Mouse (Mus musculus) CH12.LX (cell line): ENCODE results near the gene Pax5. TPM values are rescaled to one million over a fixed set of nuclear protein-coding genes. Genes with fewer than 3 reads are reported as not detected.

Experiments
- DNase-seq: peaks from one replicate; pipeline ENCODE4 v3.0.0-alpha.2; 2013; ENCODE audit errors: extremely low read depth
- H3K27ac ChIP-seq: 2 replicates; pipeline ENCODE4 v1.5.1; 2012; ENCODE audit warnings: low read depth, mild to moderate bottlenecking, control low read depth, moderate library complexity; ENCODE audit not compliant: insufficient read depth
- H3K27me3 ChIP-seq: replicated peaks from 2 replicates; pipeline ENCODE3; 2012; ENCODE audit warnings: inconsistent platforms
- H3K36me3 ChIP-seq, 2 experiments: replicated peaks in 1 of 2; 2 replicates each; pipeline versions ENCODE3 to v1.6.1; 2012; ENCODE audit warnings: inconsistent platforms in 1 of 2, low read length in 1 of 2, mild to moderate bottlenecking in 1 of 2, mixed read lengths in 1 of 2, moderate library complexity in 1 of 2; ENCODE audit not compliant: control insufficient read depth in 1 of 2, insufficient read depth in 1 of 2
- H3K4me1 ChIP-seq, 2 experiments: 2 replicates each; pipeline ENCODE4 v1.6.1; 2012; ENCODE audit warnings: inconsistent platforms in 1 of 2, moderate library complexity in 1 of 2; ENCODE audit not compliant: insufficient read depth in 2 of 2, control insufficient read depth in 1 of 2
- H3K4me2 ChIP-seq: 2 replicates; pipeline ENCODE4 v1.6.1; 2012; ENCODE audit warnings: low read depth, mild to moderate bottlenecking, control low read depth; ENCODE audit not compliant: poor library complexity, insufficient read depth, severe bottlenecking
- H3K4me3 ChIP-seq, 3 experiments: fragments of 150-350 bp in 1 of 3; sonication (generic) in 1 of 3; replicated peaks in 1 of 3; 2 replicates each; pipeline versions ENCODE3 to v1.5.1; 2011 to 2012; ENCODE audit warnings: low read depth in 2 of 3, low read length in 2 of 3, mild to moderate bottlenecking in 2 of 3, moderate library complexity in 2 of 3, control low read depth in 1 of 3, improper control_type of control experiment in 1 of 3, inconsistent platforms in 1 of 3, mixed read lengths in 1 of 3; ENCODE audit not compliant: poor library complexity in 1 of 3
- H3K79me2 ChIP-seq: replicated peaks from 2 replicates; pipeline ENCODE4 v1.6.1; 2012; ENCODE audit warnings: mild to moderate bottlenecking, moderate library complexity; ENCODE audit not compliant: control insufficient read depth, poor library complexity, insufficient read depth, severe bottlenecking; ENCODE audit errors: extremely low read depth
- H3K9ac ChIP-seq: 2 replicates; pipeline ENCODE4 v1.6.1; 2012; ENCODE audit warnings: low read depth, mild to moderate bottlenecking, control low read depth, moderate library complexity; ENCODE audit not compliant: insufficient read depth
- H3K9me3 ChIP-seq: replicated peaks from 2 replicates; pipeline ENCODE3; 2012; ENCODE audit warnings: low read length, inconsistent platforms, mixed read lengths
- BHLHE40 ChIP-seq: IDR thresholded peaks from 2 replicates; pipeline ENCODE4 v1.6.1; 2011; ENCODE audit warnings: mild to moderate bottlenecking, low read depth, low read length, improper control_type of control experiment
- CHD1 ChIP-seq: IDR thresholded peaks from 2 replicates; pipeline ENCODE4 v1.6.1; 2012; ENCODE audit warnings: low read depth, low read length, improper control_type of control experiment, inconsistent platforms
- CHD2 ChIP-seq: IDR thresholded peaks from 2 replicates; pipeline ENCODE4 v1.6.1; 2011; ENCODE audit warnings: low read length, improper control_type of control experiment
- E2F4 ChIP-seq: IDR thresholded peaks from 2 replicates; pipeline ENCODE4 v1.6.1; 2011; ENCODE audit warnings: low read depth, low read length, improper control_type of control experiment; ENCODE audit not compliant: insufficient replicate concordance
- GABPA ChIP-seq: IDR thresholded peaks from 2 replicates; pipeline ENCODE4 v1.6.1; 2012; ENCODE audit warnings: low read depth, low read length, improper control_type of control experiment, inconsistent platforms; ENCODE audit not compliant: insufficient replicate concordance
- HCFC1 ChIP-seq: IDR thresholded peaks from 2 replicates; pipeline ENCODE4 v1.6.1; 2012; ENCODE audit warnings: low read depth, mild to moderate bottlenecking, inconsistent platforms, low read length, improper control_type of control experiment
- IRF4 ChIP-seq: IDR thresholded peaks from 2 replicates; pipeline ENCODE4 v1.6.1; 2014; ENCODE audit warnings: low read depth, mild to moderate bottlenecking, inconsistent platforms, low read length, improper control_type of control experiment
- JUND ChIP-seq: conservative IDR thresholded peaks from 2 replicates; pipeline ENCODE4 v1.6.1; 2011; ENCODE audit warnings: low read depth, low read length, improper control_type of control experiment
- MAFK ChIP-seq: IDR thresholded peaks from 2 replicates; pipeline ENCODE4 v1.6.1; 2011; ENCODE audit warnings: low read length, improper control_type of control experiment; ENCODE audit not compliant: insufficient replicate concordance
- NRF1 ChIP-seq: IDR thresholded peaks from 2 replicates; pipeline ENCODE4 v1.6.1; 2014; ENCODE audit warnings: low read depth, mild to moderate bottlenecking, inconsistent platforms, low read length, improper control_type of control experiment, moderate library complexity
- PAX5 ChIP-seq: IDR thresholded peaks from 2 replicates; pipeline ENCODE4 v1.6.1; 2012; ENCODE audit warnings: low read length, inconsistent platforms, mixed read lengths
- POLR2A ChIP-seq: IDR thresholded peaks from 2 replicates; pipeline ENCODE4 v1.6.1; 2011; ENCODE audit warnings: low read depth, mild to moderate bottlenecking, improper control_type of control experiment, low read length
- POLR2AphosphoS2 ChIP-seq: IDR thresholded peaks from 2 replicates; pipeline ENCODE4 v1.6.1; 2011; ENCODE audit warnings: low read depth, low read length, improper control_type of control experiment
- SIN3A ChIP-seq: IDR thresholded peaks from 2 replicates; pipeline ENCODE4 v1.6.1; 2012; ENCODE audit warnings: low read length, improper control_type of control experiment, inconsistent platforms
- ZMIZ1 ChIP-seq: IDR thresholded peaks from 2 replicates; pipeline ENCODE4 v1.6.1; 2012; ENCODE audit warnings: low read depth, mild to moderate bottlenecking, inconsistent platforms, low read length, improper control_type of control experiment
- ZNF384 ChIP-seq: IDR thresholded peaks from 2 replicates; pipeline ENCODE4 v1.6.1; 2012; ENCODE audit warnings: low read depth, low read length, improper control_type of control experiment, inconsistent platforms
- dilution Hi-C: fragments of 300-500 bp; cut with MboI; formaldehyde crosslinking; loops from 2 replicates; pipeline ENCODE4 v1.14.3; 2020; ENCODE audit warnings: low sequenced_read_pairs; ENCODE audit not compliant: extremely low pct_unique_long_range_greater_than_20kb, extremely low pct_ligation_motif_present
- in situ Hi-C: fragments of 300-500 bp; cut with MboI; formaldehyde crosslinking; loops from 3 replicates; pipeline ENCODE4 v1.14.3; 2019; ENCODE audit warnings: low sequenced_read_pairs, low pct_ligation_motif_present, low pct_unique_long_range_greater_than_20kb, mixed read lengths
- polyA plus RNA-seq: library from polyadenylated mRNA; unstranded; fragments of >175 nt; gene quantifications from 2 replicates; pipeline ENCODE4 v1.2.1, GENCODE M21; 2012; ENCODE audit warnings: low read depth; ENCODE audit not compliant: insufficient read length
- total RNA-seq, 2 experiments: library from RNA; depleted of rRNA; stranded (reverse); fragments of 300-350 nt in 1 of 2; fragments of >200 nt in 1 of 2; gene quantifications; 2 replicates each; pipeline ENCODE4 v1.2.3; 2012 to 2014

Pax5 gene
- total and polyA plus RNA-seq, 3 experiments, result 13.5 to 57.4 (median 21.8) TPM

GRCm38 (mm10) chr4:44714111-44714621 is 3.9 kb upstream of the Pax5 start:
- H3K36me3 ChIP-seq, result no peaks in the 10 kb centered on the region
- H3K79me2 ChIP-seq, result peaks cover 11% of the 10 kb centered on the region
- peaks cover 22% of the 10 kb centered on the region for H3K9me3 ChIP-seq
- no peak overlapping the region for H3K4me3 ChIP-seq
- H3K4me2 ChIP-seq, result no peak overlapping the region
- H3K27ac ChIP-seq, result no peak overlapping the region
- dilution Hi-C loops (no loop called here), in situ Hi-C loops (no loop called here)
- DNase-seq, result no peak
- TF ChIP-seq ZNF384, result no peak
- TF ChIP-seq ZMIZ1, result no peak
- H3K9ac ChIP-seq, result no peak overlapping the region
- H3K4me1 ChIP-seq, result peaks cover 0 to 14% of the 10 kb centered on the region in 2 experiments; a peak in 1 of 4 replicates
- no peaks in the 10 kb centered on the region for H3K27me3 ChIP-seq

- no peak for DNase-seq
- no peak overlapping the region for H3K4me2 ChIP-seq
- peaks cover 17% of the 10 kb centered on the region for H3K79me2 ChIP-seq
Observed at GRCm38 (mm10) chr4:44713554-44714051, 3.3 kb upstream of the Pax5 start.

GRCm38 (mm10) chr4:44712786-44713553 is 2.7 kb upstream of the Pax5 start:
- Histone ChIP-seq H3K27me3 (no peaks in the 10 kb centered on the region), H3K4me3 (no peak overlapping the region)
- dilution Hi-C loops, result no loop called here

More at GRCm38 (mm10) chr4:44713554-44714051, 3.3 kb upstream of the Pax5 start:
- Histone ChIP-seq H3K4me3 (no peak overlapping the region), H3K4me1 (peaks cover 0 to 14% of the 10 kb centered on the region in 2 experiments; a peak in 1 of 4 replicates), H3K9ac (no peak overlapping the region), H3K27me3 (no peaks in the 10 kb centered on the region), H3K27ac (no peak overlapping the region), H3K9me3 (peaks cover 22% of the 10 kb centered on the region), H3K36me3 (peaks cover 0 to 2% of the 10 kb centered on the region in 2 experiments)
- in situ Hi-C loops, result no loop called here
- dilution Hi-C loops, result no loop called here
- no peak for TF ChIP-seq MAFK
- no peak for TF ChIP-seq CHD1
- TF ChIP-seq JUND, result no peak
- TF ChIP-seq POLR2AphosphoS2, result no peak
- no peak for TF ChIP-seq HCFC1
- no peak for TF ChIP-seq E2F4
- no peak for TF ChIP-seq NRF1
- no peak for TF ChIP-seq POLR2A
- TF ChIP-seq PAX5, result no peak
- no peak for TF ChIP-seq GABPA

More at GRCm38 (mm10) chr4:44712786-44713553, 2.7 kb upstream of the Pax5 start:
- no peak for TF ChIP-seq SIN3A
- no peak for TF ChIP-seq POLR2AphosphoS2
- TF ChIP-seq CHD2, result no peak
- no peak for TF ChIP-seq BHLHE40
- TF ChIP-seq IRF4, result no peak
- Histone ChIP-seq H3K9ac (no peak overlapping the region), H3K79me2 (peaks cover 23% of the 10 kb centered on the region), H3K4me1 (peaks cover 0 to 12% of the 10 kb centered on the region in 2 experiments; a peak in 1 of 4 replicates), H3K36me3 (peaks cover 0 to 2% of the 10 kb centered on the region in 2 experiments), H3K27ac (no peak overlapping the region), H3K9me3 (peaks cover 22% of the 10 kb centered on the region), H3K4me2 (no peak overlapping the region)
- no peak for DNase-seq
- in situ Hi-C loops, result no loop called here
